Mouse (Mus musculus): ENCODE results near the gene Axdnd1.

Gene Axdnd1

GRCm38 (mm10) chr1:156420671-156421297 lies at the start of gene Axdnd1:
Gene Axdnd1 (minus strand): TSS chr1:156421159.
- peak; percentile 90 for DNase-seq (ENCODE audit: low read depth)

GRCm38 (mm10) chr1:156470557-156470956 lies 49.6 kb upstream of the Axdnd1 start:
- DNase-seq (ENCODE audit: low read depth) = no peak

GRCm38 (mm10) chr1:156468576-156468975 lies 47.6 kb upstream of the Axdnd1 start:
- peak; percentile 46 for DNase-seq (ENCODE audit: low read depth)

- DNase-seq (ENCODE audit: low read depth) = no peak
Measured at GRCm38 (mm10) chr1:156467655-156468255, 46.8 kb upstream of the Axdnd1 start.

- DNase-seq (ENCODE audit: low read depth) = no peak
Measured at GRCm38 (mm10) chr1:156464963-156465362, 44.0 kb upstream of the Axdnd1 start.

- DNase-seq (ENCODE audit: low read depth) = peak; percentile 39
Measured at GRCm38 (mm10) chr1:156463981-156464853, 43.3 kb upstream of the Axdnd1 start.

- peak; percentile 88 for DNase-seq (ENCODE audit: low read depth)
Measured at GRCm38 (mm10) chr1:156462273-156462991, 41.5 kb upstream of the Axdnd1 start.

GRCm38 (mm10) chr1:156461036-156461435 lies 40.1 kb upstream of the Axdnd1 start:
- no peak for DNase-seq (ENCODE audit: low read depth)

- DNase-seq (ENCODE audit: low read depth) = no peak
Measured at GRCm38 (mm10) chr1:156460216-156460615, 39.3 kb upstream of the Axdnd1 start.

GRCm38 (mm10) chr1:156459690-156460089 lies 38.7 kb upstream of the Axdnd1 start:
- peak; percentile 91 for DNase-seq (ENCODE audit: low read depth)

- peak; percentile 70 for DNase-seq (ENCODE audit: low read depth)
Measured at GRCm38 (mm10) chr1:156458391-156459060, 37.6 kb upstream of the Axdnd1 start.

- peak; percentile 64 for DNase-seq (ENCODE audit: low read depth)
Measured at GRCm38 (mm10) chr1:156455005-156455758, 34.2 kb upstream of the Axdnd1 start.

GRCm38 (mm10) chr1:156454384-156454783 lies 33.4 kb upstream of the Axdnd1 start:
- DNase-seq (ENCODE audit: low read depth) = peak; percentile 74

GRCm38 (mm10) chr1:156453876-156454275 lies 32.9 kb upstream of the Axdnd1 start:
- no peak for DNase-seq (ENCODE audit: low read depth)

- DNase-seq (ENCODE audit: low read depth) = no peak
Measured at GRCm38 (mm10) chr1:156450478-156450877, 29.5 kb upstream of the Axdnd1 start.

- DNase-seq (ENCODE audit: low read depth) = no peak
Measured at GRCm38 (mm10) chr1:156449691-156450090, 28.7 kb upstream of the Axdnd1 start.

- no peak for DNase-seq (ENCODE audit: low read depth)
Measured at GRCm38 (mm10) chr1:156449089-156449488, 28.1 kb upstream of the Axdnd1 start.

GRCm38 (mm10) chr1:156445049-156445448 lies 24.1 kb upstream of the Axdnd1 start:
- DNase-seq (ENCODE audit: low read depth) = no peak

GRCm38 (mm10) chr1:156442776-156443175 lies 21.8 kb upstream of the Axdnd1 start:
- no peak for DNase-seq (ENCODE audit: low read depth)

- DNase-seq (ENCODE audit: low read depth) = no peak
Measured at GRCm38 (mm10) chr1:156442266-156442665, 21.3 kb upstream of the Axdnd1 start.

- peak; percentile 42 for DNase-seq (ENCODE audit: low read depth)
Measured at GRCm38 (mm10) chr1:156437726-156438125, 16.8 kb upstream of the Axdnd1 start.

All from 416B (cell line).